Mouse (Mus musculus) heart, postnatal 36 days (tissue): ENCODE measurements around the gene Tnks2. TPM values are rescaled to one million over a fixed set of nuclear protein-coding genes. Genes with fewer than 3 reads are reported as not detected.

ENCODE experiments used
- DNase-seq, 2 experiments: peaks; one replicate each; pipeline ENCODE4 v3.0.0; 2021 to 2022
- intact Hi-C: fragments of 180-260 bp; cut with DNase I; formaldehyde crosslinking; loops from one replicate; pipeline ENCODE4 v1.15.1; 2025
- total RNA-seq, 2 experiments: library from RNA; stranded (reverse); gene quantifications; 2 replicates each; pipeline ENCODE4 v1.2.3; 2021

Gene Tnks2
- total RNA-seq, 2 experiments from 2014 or later: 79.1 to 83.4 TPM

- no peak for DNase-seq
- intact Hi-C loops: loop anchor here (5.0 kb wide), 1 partner anchor 35 kb away; no protein-coding TSS in a partner anchor
Measured at GRCm38 (mm10) chr19:36887706-36888105, 53.7 kb downstream of the Tnks2 start.

GRCm38 (mm10) chr19:36891746-36892145 lies 57.7 kb downstream of the Tnks2 start:
- no peak for DNase-seq
- intact Hi-C loops: no loop called here

DNA sequence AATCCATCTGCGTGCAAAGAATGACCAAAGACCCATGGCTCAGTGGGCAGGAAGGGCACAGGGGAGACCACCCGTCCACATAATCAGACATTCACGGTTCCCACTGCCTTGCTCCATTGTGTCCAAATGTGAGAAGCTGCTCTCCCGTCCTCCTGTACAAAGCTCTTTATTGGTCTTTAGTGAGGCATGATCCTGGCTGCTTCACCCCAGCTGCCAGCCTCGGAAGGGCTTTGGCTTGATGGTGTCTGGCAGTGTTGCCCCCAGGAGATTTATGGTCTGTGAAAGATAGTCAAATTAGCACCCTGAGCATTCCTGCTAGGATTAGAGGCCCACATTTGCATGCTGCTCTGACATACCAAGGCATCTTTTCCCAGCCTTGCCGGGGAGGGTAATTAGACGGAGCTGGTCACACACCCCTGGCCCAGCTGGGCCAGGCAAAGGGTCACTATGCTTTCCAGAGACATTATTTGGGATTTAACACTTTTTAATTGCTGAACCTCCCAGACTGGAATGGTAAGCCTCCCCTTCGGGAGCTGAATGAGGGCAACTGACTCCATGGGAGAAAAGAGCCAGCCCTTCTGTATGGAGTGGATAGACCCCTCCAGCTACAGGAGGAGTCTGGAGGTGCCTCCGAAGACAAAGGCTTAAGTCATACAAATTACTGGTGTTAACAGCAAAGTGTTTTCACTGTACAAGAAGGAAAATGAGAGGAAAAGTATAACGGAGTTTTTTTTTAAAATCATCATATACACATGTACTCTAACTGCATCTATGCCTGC lies 62.9 kb downstream of the Tnks2 start:
- DNase-seq: no peak
- intact Hi-C loops: no loop called here

GRCm38 (mm10) chr19:36897778-36898177 lies 63.7 kb downstream of the Tnks2 start:
- peak in 1 of 2 experiments; percentile 19 for DNase-seq
- intact Hi-C loops: no loop called here

DNA sequence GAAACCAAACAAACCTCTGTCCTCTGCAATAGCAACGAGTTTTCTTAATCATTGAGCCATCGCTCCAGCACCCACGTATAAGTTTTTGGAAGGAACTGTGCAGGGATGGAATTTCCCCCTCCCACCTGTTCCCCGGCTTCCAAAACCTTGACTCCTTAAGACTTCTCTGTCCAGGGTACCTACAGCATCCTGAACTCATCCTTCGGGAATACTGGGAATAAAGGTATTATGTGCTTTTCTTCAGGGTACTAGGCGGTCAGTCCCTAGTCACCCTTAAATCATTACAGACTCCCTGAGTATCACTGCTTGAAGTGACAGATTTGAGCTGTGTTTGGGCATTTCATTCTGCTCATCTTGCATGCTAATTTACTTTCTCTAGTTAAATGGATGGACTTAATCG lies 69.3 kb downstream of the Tnks2 start:
- intact Hi-C loops: no loop called here
- DNase-seq: no peak

- peak; percentile 31 to 51 for DNase-seq
- intact Hi-C loops: no loop called here
Measured at GRCm38 (mm10) chr19:36904211-36905007, 70.4 kb downstream of the Tnks2 start.

- no peak for DNase-seq
- intact Hi-C loops: no loop called here
Measured at GRCm38 (mm10) chr19:36909150-36909549, 75.1 kb downstream of the Tnks2 start.

- DNase-seq: peak; percentile 48 to 67
- intact Hi-C loops: no loop called here
Measured at GRCm38 (mm10) chr19:36909676-36910292, 75.8 kb downstream of the Tnks2 start.

DNA sequence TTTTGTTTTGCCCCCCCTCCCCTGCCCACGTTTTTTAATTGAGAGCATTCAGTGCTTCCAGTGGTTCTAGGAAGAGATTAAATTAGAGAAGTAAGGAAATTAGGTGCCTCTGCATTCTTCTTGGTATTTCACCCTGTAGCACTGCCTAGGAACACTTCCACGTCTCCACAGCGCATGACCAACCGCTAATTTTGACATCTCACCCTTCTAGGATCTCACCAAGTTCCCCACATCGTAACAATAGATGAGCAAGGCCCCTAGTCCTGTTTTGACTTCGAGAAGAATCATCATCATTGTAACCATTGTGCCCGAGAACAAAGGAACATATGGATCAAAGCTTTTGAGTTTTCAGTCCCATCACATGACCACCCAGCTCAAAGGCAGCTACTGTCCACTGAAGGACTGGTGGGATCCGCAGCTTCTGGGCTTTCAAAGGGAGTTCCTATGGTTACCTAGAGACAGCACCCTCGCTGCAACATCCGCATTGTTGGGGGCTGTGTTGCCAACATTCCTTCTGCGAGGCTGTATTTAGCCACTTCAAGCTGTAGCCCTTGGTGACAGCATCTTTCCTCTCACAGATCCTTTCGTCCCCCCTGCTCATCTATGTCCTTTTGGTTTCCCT lies 76.5 kb downstream of the Tnks2 start:
- intact Hi-C loops: no loop called here
- no peak for DNase-seq

- intact Hi-C loops: no loop called here
- DNase-seq: no peak
Measured at GRCm38 (mm10) chr19:36913064-36913463, 79.0 kb downstream of the Tnks2 start.

DNA sequence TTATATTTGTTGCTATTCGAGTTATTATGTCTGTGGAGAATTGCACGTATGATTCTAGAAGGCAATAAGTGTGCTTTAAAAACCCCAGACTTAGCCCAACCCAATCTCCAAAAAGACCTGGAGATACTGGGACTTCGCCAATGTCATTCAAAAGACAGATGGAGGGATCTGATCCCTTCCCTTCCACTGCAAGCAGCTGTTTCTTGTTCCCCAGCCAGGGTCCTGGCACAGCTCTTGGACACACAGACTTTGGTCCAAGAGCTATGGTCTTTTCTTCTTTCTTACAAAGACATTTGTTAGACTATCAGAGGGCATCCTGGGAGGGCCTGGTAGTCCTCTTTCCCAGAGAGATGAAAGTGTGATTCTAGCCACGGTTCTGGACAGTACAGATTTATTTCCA lies 82.2 kb downstream of the Tnks2 start:
- intact Hi-C loops: loop anchor here (5.0 kb wide), 2 partner anchors 84 to 309 kb away; partner anchors contain the start of gene Tnks2
- no peak for DNase-seq

GRCm38 (mm10) chr19:36916876-36917389 lies 82.9 kb downstream of the Tnks2 start:
- no peak for DNase-seq
- intact Hi-C loops: loop anchor here (5.0 kb wide), 2 partner anchors 85 to 310 kb away; partner anchors contain the start of gene Tnks2

GRCm38 (mm10) chr19:36918441-36919301 lies 84.6 kb downstream of the Tnks2 start:
- DNase-seq: peak; percentile 76 to 82
- intact Hi-C loops: loop anchor here (5.0 kb wide), 2 partner anchors 86 to 311 kb away; partner anchors contain the start of gene Tnks2

- intact Hi-C loops: loop anchor here (5.0 kb wide), 2 partner anchors 87 to 312 kb away; partner anchors contain the start of gene Tnks2
- DNase-seq: no peak
Measured at GRCm38 (mm10) chr19:36919466-36919865, 85.4 kb downstream of the Tnks2 start, which contains the start of gene Fgfbp3. Gene Fgfbp3 (minus strand): TSS chr19:36919615.

DNA sequence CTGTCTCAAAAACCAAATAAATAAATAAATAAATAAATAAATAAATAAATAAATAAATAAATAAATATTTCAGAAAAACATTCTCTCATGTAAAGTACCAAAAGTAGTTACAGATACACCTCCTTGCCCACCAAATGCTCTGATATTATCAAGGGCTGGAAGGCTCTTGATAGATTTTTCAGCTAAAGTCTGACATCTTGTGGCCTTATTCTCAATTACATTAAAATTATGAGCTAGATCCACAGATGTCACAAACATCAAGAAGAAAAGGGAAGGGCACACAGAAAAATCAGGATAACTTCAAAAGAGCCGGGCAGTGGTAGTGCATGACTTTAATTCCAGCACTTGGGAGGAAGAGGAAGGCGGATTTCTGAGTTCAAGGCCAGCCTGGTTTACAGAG lies 88.0 kb downstream of the Tnks2 start:
- intact Hi-C loops: loop anchor here (1.0 to 10.0 kb wide), 3 partner anchors 35 to 447 kb away; no protein-coding TSS in a partner anchor
- DNase-seq: no peak

- DNase-seq: no peak
- intact Hi-C loops: loop anchor here (1.0 to 10.0 kb wide), 3 partner anchors 36 to 448 kb away; no protein-coding TSS in a partner anchor
Measured at GRCm38 (mm10) chr19:36922936-36923335, 88.9 kb downstream of the Tnks2 start.

GRCm38 (mm10) chr19:36925671-36926552 lies 91.9 kb downstream of the Tnks2 start, which contains the start of gene Btaf1:
Gene Btaf1 (plus strand): TSS chr19:36926079.
- intact Hi-C loops: loop anchor here (5.0 to 10.0 kb wide), 3 partner anchors 189 to 451 kb away; partner anchors contain the start of genes Cpeb3, March5 and Ppp1r3c
- peak; percentile 82 to 89 for DNase-seq
